Mouse (Mus musculus) ES-E14 (cell line): ENCODE data around the gene Kazald1. TPM values are rescaled to one million over a fixed set of nuclear protein-coding genes. Genes with fewer than 3 reads are reported as not detected.

Experiments
- DNase-seq: peaks from one replicate; pipeline ENCODE4 v3.0.0-alpha.2; 2013; ENCODE audit warnings: low read depth, low spot score
- H3K27ac ChIP-seq: 2 replicates; pipeline ENCODE4 v1.5.1; 2012; ENCODE audit warnings: low read depth, mild to moderate bottlenecking, low read length, moderate library complexity, mixed read lengths; ENCODE audit not compliant: poor library complexity, insufficient read depth, severe bottlenecking
- H3K36me3 ChIP-seq: 2 replicates; pipeline ENCODE4 v1.6.1; 2012; ENCODE audit warnings: mild to moderate bottlenecking, low read length, moderate library complexity, mixed read lengths; ENCODE audit not compliant: control insufficient read depth, poor library complexity, insufficient read depth, severe bottlenecking
- H3K4me1 ChIP-seq, 2 experiments: fragments of 150-350 bp in 1 of 2; sonication (generic) in 1 of 2; 2 replicates each; pipeline ENCODE4 v1.6.1; 2012; ENCODE audit warnings: low read length in 2 of 2, mild to moderate bottlenecking in 1 of 2, mixed read lengths in 1 of 2; ENCODE audit not compliant: control insufficient read depth in 2 of 2, insufficient read depth in 2 of 2, poor library complexity in 1 of 2
- H3K4me3 ChIP-seq, 2 experiments: fragments of 150-350 bp in 1 of 2; sonication (generic) in 1 of 2; 2 replicates each; pipeline ENCODE4 v1.5.1; 2012; ENCODE audit warnings: low read length in 2 of 2, low read depth in 1 of 2, mild to moderate bottlenecking in 1 of 2, mixed read lengths in 1 of 2; ENCODE audit not compliant: insufficient read depth in 1 of 2, poor library complexity in 1 of 2, severe bottlenecking in 1 of 2
- H3K9ac ChIP-seq: 2 replicates; pipeline ENCODE4 v1.6.1; 2012; ENCODE audit warnings: low read depth, mild to moderate bottlenecking, low read length, mixed read lengths; ENCODE audit not compliant: poor library complexity, insufficient read depth, severe bottlenecking
- H3K9me3 ChIP-seq: fragments of 150-350 bp; sonication (generic); 2 replicates; pipeline ENCODE4 v1.6.1; 2012; ENCODE audit warnings: low read depth, mild to moderate bottlenecking, low read length; ENCODE audit not compliant: control insufficient read depth, insufficient read depth
- CHD2 ChIP-seq: IDR thresholded peaks from 2 replicates; pipeline ENCODE4 v1.6.1; 2014; ENCODE audit warnings: mild to moderate bottlenecking, low read depth, low read length, inconsistent platforms
- HCFC1 ChIP-seq: IDR thresholded peaks from 2 replicates; pipeline ENCODE4 v1.6.1; 2012; ENCODE audit warnings: low read length, inconsistent platforms, borderline replicate concordance; ENCODE audit not compliant: insufficient read depth
- MAFK ChIP-seq: IDR thresholded peaks from 2 replicates; pipeline ENCODE4 v1.6.1; 2014; ENCODE audit warnings: mild to moderate bottlenecking, low read depth, low read length, inconsistent platforms; ENCODE audit not compliant: insufficient read depth
- ZC3H11A ChIP-seq: IDR thresholded peaks from 2 replicates; pipeline ENCODE4 v1.6.1; 2012; ENCODE audit warnings: low read depth, mild to moderate bottlenecking, inconsistent platforms, low read length, borderline replicate concordance
- ZNF384 ChIP-seq: IDR thresholded peaks from 2 replicates; pipeline ENCODE4 v1.6.1; 2012; ENCODE audit warnings: low read depth, low read length, inconsistent platforms
- in situ Hi-C, 2 experiments: fragments of 600-800 bp; cut with MboI; formaldehyde crosslinking; loops; one replicate each; pipeline ENCODE4 v1.15.1; 2025; ENCODE audit warnings: low sequenced_read_pairs in 2 of 2, inconsistent platforms in 1 of 2; ENCODE audit not compliant: unreplicated experiment in 2 of 2
- total RNA-seq: library from RNA; depleted of rRNA; stranded (reverse); fragments of 300-350 nt; gene quantifications from 2 replicates; pipeline ENCODE4 v1.2.3, GENCODE M21; 2012

Kazald1 gene
- total RNA-seq, 1 experiment, result 1.2 TPM

DNA sequence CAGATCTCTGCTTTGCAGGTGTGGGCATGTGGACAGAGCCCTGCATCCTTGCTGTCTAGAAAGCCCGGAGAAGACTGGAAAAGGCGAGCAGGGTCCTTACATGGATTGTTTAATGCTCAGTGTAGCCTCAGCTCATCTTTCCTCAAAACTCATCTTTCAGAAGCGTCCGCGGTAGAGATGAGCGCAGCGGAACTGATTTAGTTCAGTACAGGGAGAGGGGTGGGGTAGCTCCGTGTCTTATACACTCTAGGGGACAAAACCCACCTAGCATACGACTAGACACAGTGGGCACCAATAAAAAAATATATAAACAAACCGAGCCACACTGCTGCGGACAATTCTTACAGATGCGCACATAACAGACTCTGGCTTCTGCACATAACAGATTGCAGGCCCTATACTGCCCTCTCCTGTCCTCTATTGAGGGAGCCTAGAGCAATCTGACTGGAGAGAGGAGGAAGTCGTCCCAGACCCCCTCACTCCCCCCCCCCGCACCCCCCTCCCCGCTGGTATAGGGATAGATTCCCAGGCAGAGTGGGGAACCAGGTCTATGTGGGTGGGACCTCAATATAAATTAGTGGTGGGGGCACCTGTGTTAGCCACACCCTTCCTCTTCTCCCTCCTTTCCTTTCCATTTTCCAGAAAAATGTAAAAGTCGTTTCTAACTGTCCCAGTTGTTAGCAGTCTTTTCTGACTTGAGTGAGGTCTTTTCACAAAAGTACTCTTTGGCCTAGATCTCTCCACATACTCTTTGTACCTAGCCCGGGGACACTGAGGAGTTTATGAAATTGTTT is 4.1 kb downstream of the Kazald1 start:
- in situ Hi-C loops, result no loop called here
- no peaks in the 10 kb centered on the region for H3K36me3 ChIP-seq
- peaks cover 5 to 6% of the 10 kb centered on the region in 2 experiments; a peak in 3 of 4 replicates for H3K4me1 ChIP-seq
- H3K27ac ChIP-seq, result no peak overlapping the region
- H3K9me3 ChIP-seq, result no peaks in the 10 kb centered on the region
- TF ChIP-seq CHD2 (no peak), HCFC1 (no peak), ZC3H11A (no peak), ZNF384 (no peak), MAFK (no peak)
- DNase-seq, result no peak
- H3K9ac ChIP-seq, result no peak overlapping the region
- H3K4me3 ChIP-seq, result peak overlapping the region; percentile 35 to 47; a peak in 2 of 4 replicates

DNA sequence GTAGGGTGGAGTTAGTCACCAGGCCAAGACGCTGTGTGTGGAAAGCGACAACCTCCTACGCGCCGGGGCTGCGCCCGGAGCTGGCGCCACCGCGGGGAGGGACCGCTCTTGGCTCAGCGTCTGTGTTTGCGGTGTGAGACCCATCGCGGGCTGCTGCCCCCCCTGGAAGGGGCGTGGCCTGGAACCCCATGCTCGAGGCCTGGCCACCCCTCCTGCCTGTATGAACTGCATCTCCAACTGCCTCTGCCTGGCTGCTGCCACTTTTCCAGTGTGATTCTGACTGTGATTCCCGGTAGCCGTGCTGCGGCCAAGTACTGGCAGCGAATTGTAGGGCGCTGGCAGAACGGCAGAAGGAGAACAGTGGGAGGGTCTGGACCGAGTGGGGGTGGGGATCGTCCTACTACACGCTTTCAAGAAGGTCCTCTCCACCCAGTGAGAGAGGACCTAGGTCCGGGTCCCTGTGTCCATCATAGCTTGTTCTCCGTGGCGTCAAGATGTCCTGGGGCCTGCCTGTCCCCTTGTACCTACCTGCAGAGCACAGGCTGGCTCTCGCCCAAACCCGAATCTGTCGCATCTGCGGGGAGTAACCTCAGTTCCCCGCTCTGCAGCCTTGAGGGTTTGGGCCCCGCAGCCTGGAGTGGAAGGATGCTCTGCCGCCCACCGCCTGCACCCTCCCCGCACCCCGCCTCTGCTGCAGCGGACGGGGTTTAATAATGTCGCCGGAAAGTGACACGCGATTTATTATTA is 4.9 kb downstream of the Kazald1 start:
- Histone ChIP-seq H3K36me3 (no peaks in the 10 kb centered on the region), H3K4me1 (peaks cover 5 to 6% of the 10 kb centered on the region in 2 experiments; a peak in 3 of 4 replicates), H3K27ac (no peak overlapping the region), H3K9ac (peak overlapping the region; percentile 27; the same call in 1 of the 2 replicates), H3K9me3 (no peaks in the 10 kb centered on the region), H3K4me3 (peak overlapping the region; percentile 35 to 52; a peak in 3 of 4 replicates)
- no peak for TF ChIP-seq HCFC1
- no peak for TF ChIP-seq ZNF384
- no peak for TF ChIP-seq CHD2
- TF ChIP-seq ZC3H11A, result no peak
- DNase-seq, result no peak
- in situ Hi-C loops, result no loop called here

DNA sequence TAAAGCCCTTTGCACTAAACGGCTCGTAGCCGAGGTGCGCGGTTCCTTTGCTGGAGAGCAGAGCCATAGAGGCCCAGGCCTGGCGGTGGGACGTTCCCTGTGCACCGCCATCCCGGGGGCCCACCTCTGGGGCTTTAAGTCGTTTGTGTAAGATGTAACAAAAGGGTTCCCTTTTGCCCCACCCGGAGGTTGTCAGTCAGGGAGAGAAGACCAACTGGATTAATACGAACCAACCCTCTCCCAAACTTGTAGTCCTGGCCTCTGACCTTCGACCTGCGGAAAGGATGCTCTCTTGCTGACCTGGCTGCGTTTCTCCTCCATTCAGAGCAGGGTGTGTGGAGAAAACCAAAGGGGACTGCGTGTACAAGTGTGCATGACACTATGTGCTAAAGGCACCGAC is 5.7 kb downstream of the Kazald1 start:
- peaks cover 5 to 7% of the 10 kb centered on the region in 2 experiments for H3K4me1 ChIP-seq
- TF ChIP-seq CHD2 (no peak), MAFK (no peak), HCFC1 (no peak), ZNF384 (no peak), ZC3H11A (no peak)
- H3K36me3 ChIP-seq, result no peaks in the 10 kb centered on the region
- no peaks in the 10 kb centered on the region for H3K9me3 ChIP-seq
- H3K4me3 ChIP-seq, result peak overlapping the region; percentile 35 to 52
- H3K27ac ChIP-seq, result no peak overlapping the region
- in situ Hi-C loops, result no loop called here
- DNase-seq, result no peak
- H3K9ac ChIP-seq, result no peak overlapping the region

DNA sequence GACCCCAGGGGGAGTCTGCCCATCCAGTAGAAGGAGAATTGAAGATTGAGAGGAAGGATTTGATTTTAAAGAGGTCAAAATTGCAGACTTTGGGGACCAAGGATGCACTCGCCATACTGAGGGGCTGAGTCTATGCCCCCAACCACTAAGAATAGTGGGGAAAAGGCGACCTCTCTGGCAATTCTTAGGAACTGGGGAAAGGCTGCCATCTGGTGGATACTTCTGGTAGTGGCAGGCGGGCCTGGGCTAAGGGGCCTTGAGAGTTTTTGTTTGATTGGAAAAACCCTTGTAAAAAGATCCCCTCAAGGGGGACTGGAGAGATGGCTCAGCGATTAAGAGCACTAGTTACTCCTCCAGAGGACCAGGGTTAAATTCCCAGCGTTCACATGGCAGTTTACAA is 6.2 kb downstream of the Kazald1 start:
- in situ Hi-C loops, result no loop called here
- peaks cover 5 to 7% of the 10 kb centered on the region in 2 experiments for H3K4me1 ChIP-seq
- peak; percentile 77 for DNase-seq
- no peak overlapping the region for H3K27ac ChIP-seq
- peak overlapping the region in 1 of 2 experiments; percentile 52; a peak in 2 of 4 replicates for H3K4me3 ChIP-seq
- no peak for TF ChIP-seq ZNF384
- no peak for TF ChIP-seq CHD2
- peak; percentile 55; the same call in 1 of the 2 replicates for TF ChIP-seq ZC3H11A
- no peak overlapping the region for H3K9ac ChIP-seq
- H3K36me3 ChIP-seq, result no peaks in the 10 kb centered on the region
- H3K9me3 ChIP-seq, result no peaks in the 10 kb centered on the region
